Comparison of ENCODE assay signal across 8 mouse cellular contexts in genomic region chr5:110780761-110781528, GRCm38 (mm10). TPM values are rescaled to one million over a fixed set of nuclear protein-coding genes. Genes with fewer than 3 reads are reported as not detected.
DNase-seq lines count a peak whose midpoint lies in the region; ATAC-seq and TF ChIP-seq lines count a peak whose summit lies in the region.

No protein-coding gene starts in this region.

- H3K36me3 ChIP-seq in heart, embryonic 13.5 days = peaks cover 42% of the 10 kb centered on the region
- H3K36me3 ChIP-seq in forebrain, postnatal 0 days (ENCODE audit: insufficient read depth) = peaks cover 6% of the 10 kb centered on the region
- H3K36me3 ChIP-seq in liver, embryonic 12.5 days = peaks cover 43% of the 10 kb centered on the region
- peaks cover 20% of the 10 kb centered on the region for H3K36me3 ChIP-seq in stomach, embryonic 15.5 days

- peak overlapping the region; percentile 89 for H3K4me2 ChIP-seq in heart, embryonic 13.5 days
- H3K4me2 ChIP-seq in forebrain, postnatal 0 days (ENCODE audit: low read depth) = peak overlapping the region; percentile 85
- peak overlapping the region; percentile 97 for H3K4me2 ChIP-seq in liver, embryonic 12.5 days
- H3K4me2 ChIP-seq in stomach, embryonic 15.5 days = peak overlapping the region; percentile 85

- H3K4me1 ChIP-seq in heart, embryonic 13.5 days = peaks cover 21% of the 10 kb centered on the region
- peaks cover 7% of the 10 kb centered on the region; the same call in 1 of the 2 replicates for H3K4me1 ChIP-seq in forebrain, postnatal 0 days (ENCODE audit: insufficient read depth)
- H3K4me1 ChIP-seq in liver, embryonic 12.5 days = peaks cover 67% of the 10 kb centered on the region
- H3K4me1 ChIP-seq in stomach, embryonic 15.5 days = peaks cover 15% of the 10 kb centered on the region

- no peaks in the 10 kb centered on the region for H3K9me3 ChIP-seq in heart, embryonic 13.5 days
- no peaks in the 10 kb centered on the region for H3K9me3 ChIP-seq in forebrain, postnatal 0 days (ENCODE audit: low read length)
- H3K9me3 ChIP-seq in liver, embryonic 12.5 days (replicated peaks) = no peaks in the 10 kb centered on the region
- no peaks in the 10 kb centered on the region for H3K9me3 ChIP-seq in stomach, embryonic 15.5 days

- H3K27ac ChIP-seq in heart, embryonic 13.5 days (replicated peaks) = no peak overlapping the region; the same call in 1 of the 2 replicates
- no peak overlapping the region for H3K27ac ChIP-seq in forebrain, postnatal 0 days (ENCODE audit: low read depth, low read length)
- peak overlapping the region; percentile 87 for H3K27ac ChIP-seq in liver, embryonic 12.5 days
- H3K27ac ChIP-seq in stomach, embryonic 15.5 days = peak overlapping the region; percentile 69; the same call in 1 of the 2 replicates

- H3K27me3 ChIP-seq in heart, embryonic 13.5 days (replicated peaks) = no peaks in the 10 kb centered on the region
- no peaks in the 10 kb centered on the region for H3K27me3 ChIP-seq in forebrain, postnatal 0 days (ENCODE audit: insufficient read depth, low read length)
- no peaks in the 10 kb centered on the region for H3K27me3 ChIP-seq in liver, embryonic 12.5 days (replicated peaks)
- no peaks in the 10 kb centered on the region for H3K27me3 ChIP-seq in stomach, embryonic 15.5 days (replicated peaks)

- 59% methylated on average over 10 of the region's 10 CpGs for WGBS in heart, embryonic 13.5 days
- WGBS in forebrain, postnatal 0 days = 53% methylated on average over 10 of the region's 10 CpGs
- WGBS in liver, embryonic 12.5 days (ENCODE audit: insufficient replicate concordance) = 61% methylated on average over 10 of the region's 10 CpGs
- 52% methylated on average over 10 of the region's 10 CpGs for WGBS in stomach, embryonic 15.5 days

- TF ChIP-seq CTCF in forebrain, postnatal 0 days (IDR thresholded peaks at IDR 0.05; ENCODE audit: low read depth) = no peak

- H3K9ac ChIP-seq in heart, embryonic 13.5 days = peak overlapping the region; percentile 84
- H3K9ac ChIP-seq in forebrain, postnatal 0 days = peak overlapping the region; percentile 64
- H3K9ac ChIP-seq in liver, embryonic 12.5 days = peak overlapping the region; percentile 91
- H3K9ac ChIP-seq in stomach, embryonic 15.5 days = peak overlapping the region; percentile 58; the same call in 1 of the 2 replicates

- no peak for DNase-seq in heart, adult 11 months
- DNase-seq in NIH3T3 (ENCODE audit: low read depth) = peak; percentile 65
- no peak for DNase-seq in forebrain, postnatal 0 days
- DNase-seq in layer of hippocampus, postnatal 36 days = no peak
- no peak for DNase-seq in embryo, embryonic 9.5 days (ENCODE audit: extremely low spot score)

- no peak for ATAC-seq in heart, embryonic 13.5 days (ENCODE audit: extremely low read depth, insufficient number of reproducible peaks, low FRiP score, low TSS enrichment)
- ATAC-seq in forebrain, postnatal 0 days = peak; percentile 12; the same call in 1 of the 2 replicates
- ATAC-seq in liver, embryonic 12.5 days = peak; percentile 45
- ATAC-seq in stomach, embryonic 15.5 days (ENCODE audit: insufficient read depth, low FRiP score, low read depth) = peak; percentile 11; the same call in 1 of the 2 replicates

- peak overlapping the region; percentile 83 for H3K4me3 ChIP-seq in heart, embryonic 13.5 days
- peak overlapping the region; percentile 64 for H3K4me3 ChIP-seq in forebrain, postnatal 0 days (ENCODE audit: low read depth, low read length)
- H3K4me3 ChIP-seq in liver, embryonic 12.5 days = peak overlapping the region; percentile 78
- peak overlapping the region; percentile 83 for H3K4me3 ChIP-seq in stomach, embryonic 15.5 days (replicated peaks)

RNA-seq across cellular contexts. Expression of gene Pus1, which starts 0.5 kb away (rescaled TPM):
- 32.6 and 39.3 TPM in 2 replicates for polyA plus RNA-seq in heart, embryonic 13.5 days (2015; fragmentation: Nextera tagmentation; extraction: Ambion mirVana)
- 13.5 and 14.2 TPM in 2 replicates for total RNA-seq in forebrain, postnatal 0 days (2014; rRNA removed)
- polyA plus RNA-seq in forebrain, postnatal 0 days (2015; fragmentation: Nextera tagmentation; extraction: Ambion mirVana) = 16.8 and 17.4 TPM in 2 replicates
- polyA plus RNA-seq in liver, embryonic 12.5 days (2016; fragmentation: Nextera tagmentation; extraction: Ambion mirVana) = 48.7 and 50.7 TPM in 2 replicates
- 45.0 and 51.1 TPM in 2 replicates for polyA plus RNA-seq in stomach, embryonic 15.5 days (2015; fragmentation: Nextera tagmentation; extraction: Ambion mirVana)
- total RNA-seq in layer of hippocampus, postnatal 36 days (2021) = 10 to 100 TPM; 17.7 to 20.2 TPM

RNA-seq across cellular contexts. Expression of gene Ep400, which starts 10.4 kb away (rescaled TPM):
- 26.5 and 27.0 TPM in 2 replicates for polyA plus RNA-seq in heart, embryonic 13.5 days (2015; fragmentation: Nextera tagmentation; extraction: Ambion mirVana)
- total RNA-seq in forebrain, postnatal 0 days (2014; rRNA removed) = 60.8 and 66.4 TPM in 2 replicates
- 25.2 and 37.4 TPM in 2 replicates for polyA plus RNA-seq in forebrain, postnatal 0 days (2015; fragmentation: Nextera tagmentation; extraction: Ambion mirVana)
- 23.9 and 28.5 TPM in 2 replicates for polyA plus RNA-seq in liver, embryonic 12.5 days (2016; fragmentation: Nextera tagmentation; extraction: Ambion mirVana)
- 29.8 and 46.2 TPM in 2 replicates for polyA plus RNA-seq in stomach, embryonic 15.5 days (2015; fragmentation: Nextera tagmentation; extraction: Ambion mirVana)
- 100 to 1,000 TPM in 1 of 2 experiments, 10 to 100 TPM in 1; 92.7 to 113 TPM for total RNA-seq in layer of hippocampus, postnatal 36 days (2021)

RNA-seq across cellular contexts. Expression of gene Ulk1, which starts 29.0 kb away (rescaled TPM):
- 10.6 and 11.8 TPM in 2 replicates for polyA plus RNA-seq in heart, embryonic 13.5 days (2015; fragmentation: Nextera tagmentation; extraction: Ambion mirVana)
- 49.8 and 65.9 TPM in 2 replicates for total RNA-seq in forebrain, postnatal 0 days (2014; rRNA removed)
- 16.8 and 20.8 TPM in 2 replicates for polyA plus RNA-seq in forebrain, postnatal 0 days (2015; fragmentation: Nextera tagmentation; extraction: Ambion mirVana)
- 10.8 and 11.5 TPM in 2 replicates for polyA plus RNA-seq in liver, embryonic 12.5 days (2016; fragmentation: Nextera tagmentation; extraction: Ambion mirVana)
- polyA plus RNA-seq in stomach, embryonic 15.5 days (2015; fragmentation: Nextera tagmentation; extraction: Ambion mirVana) = 14.0 and 15.8 TPM in 2 replicates
- total RNA-seq in layer of hippocampus, postnatal 36 days (2021) = 10 to 100 TPM; 63.5 to 81.7 TPM

RNA-seq across cellular contexts. Expression of gene Hscb, which starts 58.6 kb away (rescaled TPM):
- polyA plus RNA-seq in heart, embryonic 13.5 days (2015; fragmentation: Nextera tagmentation; extraction: Ambion mirVana) = 28.3 and 29.7 TPM in 2 replicates
- total RNA-seq in forebrain, postnatal 0 days (2014; rRNA removed) = 10.8 and 16.0 TPM in 2 replicates
- polyA plus RNA-seq in forebrain, postnatal 0 days (2015; fragmentation: Nextera tagmentation; extraction: Ambion mirVana) = 11.2 and 11.9 TPM in 2 replicates
- polyA plus RNA-seq in liver, embryonic 12.5 days (2016; fragmentation: Nextera tagmentation; extraction: Ambion mirVana) = 47.2 and 52.4 TPM in 2 replicates
- 28.2 and 30.0 TPM in 2 replicates for polyA plus RNA-seq in stomach, embryonic 15.5 days (2015; fragmentation: Nextera tagmentation; extraction: Ambion mirVana)
- 10 to 100 TPM; 11.7 to 16.2 TPM for total RNA-seq in layer of hippocampus, postnatal 36 days (2021)

RNA-seq across cellular contexts. Expression of gene Chek2, which starts 58.8 kb away (rescaled TPM):
- polyA plus RNA-seq in heart, embryonic 13.5 days (2015; fragmentation: Nextera tagmentation; extraction: Ambion mirVana) = 18.2 and 19.8 TPM in 2 replicates
- 2.9 and 3.8 TPM in 2 replicates for total RNA-seq in forebrain, postnatal 0 days (2014; rRNA removed)
- polyA plus RNA-seq in forebrain, postnatal 0 days (2015; fragmentation: Nextera tagmentation; extraction: Ambion mirVana) = 3.4 and 4.3 TPM in 2 replicates
- polyA plus RNA-seq in liver, embryonic 12.5 days (2016; fragmentation: Nextera tagmentation; extraction: Ambion mirVana) = 51.2 and 52.7 TPM in 2 replicates
- 31.7 and 33.8 TPM in 2 replicates for polyA plus RNA-seq in stomach, embryonic 15.5 days (2015; fragmentation: Nextera tagmentation; extraction: Ambion mirVana)
- total RNA-seq in layer of hippocampus, postnatal 36 days (2021) = 1 to 10 TPM; 1.8 to 2.5 TPM

Comparison
In these comparisons a context has a peak if more than half of its experiments do, and no peak if none do; other contexts are left out.
1. H3K27ac ChIP-seq: peak in liver, embryonic 12.5 days (single experiment) and stomach, embryonic 15.5 days (single experiment); none in heart, embryonic 13.5 days (single experiment) and forebrain, postnatal 0 days (single experiment).
2. Peak in every context shown above with its lines, with median percentiles within 50 percentile points of each other: H3K4me2 ChIP-seq, H3K4me3 ChIP-seq and H3K9ac ChIP-seq.